Mouse (Mus musculus) brain, adult 10 weeks (tissue): Measurements from ENCODE around the gene Pf4. TPM values are rescaled to one million over a fixed set of nuclear protein-coding genes. Genes with fewer than 3 reads are reported as not detected.

Experiments used
- polyA plus RNA-seq: library from polyadenylated mRNA; stranded (reverse); fragments of 350-450 nt; fragmentation: Illumina TruSeq; extraction: RNeasy Lipid Tissue Mini Kit (QIAGEN cat#74804); gene quantifications from one replicate; pipeline ENCODE4 v1.2.3, GENCODE M21; 2015; ENCODE audit warnings: low read depth, low replicate concordance

Gene Pf4
- polyA plus RNA-seq = 3.7 TPM

DNA sequence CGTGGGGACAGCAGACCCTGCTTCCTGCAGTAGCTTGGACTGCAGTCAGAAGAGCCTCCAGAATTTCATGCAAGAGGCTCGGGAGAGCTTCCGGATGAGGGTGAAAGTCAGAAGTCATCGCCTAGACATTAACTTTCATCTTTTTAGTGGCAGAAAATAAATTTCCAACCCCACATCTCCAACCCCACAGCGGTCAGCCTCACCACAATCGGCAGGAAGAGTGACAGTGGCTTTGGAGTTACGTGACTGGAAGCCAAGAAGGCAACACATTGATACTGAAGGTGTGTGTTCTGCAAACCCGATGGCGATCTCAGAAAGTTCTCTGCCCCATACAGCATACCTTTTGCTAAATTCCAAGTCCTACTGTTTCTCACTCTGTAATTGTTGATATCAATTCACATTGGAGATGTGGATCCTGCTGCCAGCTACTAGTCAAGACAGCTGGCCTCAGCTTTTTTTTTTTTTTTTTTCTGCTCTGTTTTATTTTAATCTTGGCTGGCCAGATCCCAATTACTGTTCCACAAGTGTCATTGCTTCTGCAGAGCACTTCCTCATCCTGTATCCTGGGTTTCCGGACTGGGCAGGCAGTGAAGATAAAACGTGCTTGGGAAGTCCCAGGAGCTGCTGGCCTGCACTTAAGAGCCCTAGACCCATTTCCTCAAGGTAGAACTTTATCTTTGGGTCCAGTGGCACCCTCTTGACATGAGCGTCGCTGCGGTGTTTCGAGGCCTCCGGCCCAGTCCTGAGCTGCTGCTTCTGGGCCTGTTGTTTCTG is at the start of gene Pf4:
Pf4 (plus strand) TSS at position 556 of the 774 bp plus-strand sequence.

DNA sequence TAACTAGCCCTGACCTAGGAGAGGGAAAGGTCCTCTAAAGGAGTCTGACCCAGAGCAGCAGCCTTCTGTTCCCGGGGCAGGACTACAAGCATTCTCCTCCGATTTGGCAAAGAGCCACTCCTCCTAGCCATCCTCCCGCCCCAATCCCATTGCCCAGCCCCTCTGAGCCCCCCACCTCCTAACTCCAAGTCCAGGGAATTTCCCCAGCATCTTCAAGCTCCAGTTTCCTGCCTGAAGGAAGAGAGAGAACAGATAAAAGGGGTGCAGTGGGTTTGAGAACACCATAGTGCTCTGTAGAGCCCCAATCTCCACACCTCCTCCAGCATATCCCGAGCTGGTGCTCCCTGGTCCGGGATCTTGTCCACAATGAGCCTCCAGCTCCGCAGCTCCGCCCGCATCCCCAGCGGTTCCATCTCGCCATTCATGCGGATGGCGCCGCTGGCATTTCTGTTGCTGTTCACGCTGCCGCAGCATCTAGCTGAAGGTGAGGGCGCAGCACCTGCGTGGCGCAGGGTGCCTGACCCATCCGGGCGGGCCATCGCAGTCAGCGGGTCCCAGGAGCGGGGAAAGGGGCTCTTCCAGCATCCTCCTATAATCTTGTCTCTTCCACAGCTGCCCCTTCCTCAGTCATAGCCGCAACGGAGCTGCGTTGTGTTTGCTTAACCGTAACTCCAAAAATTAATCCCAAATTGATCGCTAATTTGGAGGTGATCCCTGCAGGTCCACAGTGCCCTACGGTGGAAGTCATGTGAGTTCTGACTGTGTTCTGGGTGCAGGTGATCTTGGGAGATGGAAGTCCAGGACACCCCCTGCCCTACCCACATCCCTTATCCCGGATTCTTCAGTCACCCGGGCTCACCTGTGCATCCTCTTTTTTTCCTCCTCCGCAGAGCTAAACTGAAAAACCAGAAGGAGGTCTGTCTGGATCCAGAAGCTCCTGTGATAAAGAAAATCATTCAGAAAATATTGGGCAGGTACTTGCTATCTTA is 12.9 kb upstream of the Pf4 start, which contains the start of gene Cxcl5:
Cxcl5 (plus strand) TSS at position 284 of the 989 bp plus-strand sequence.

DNA sequence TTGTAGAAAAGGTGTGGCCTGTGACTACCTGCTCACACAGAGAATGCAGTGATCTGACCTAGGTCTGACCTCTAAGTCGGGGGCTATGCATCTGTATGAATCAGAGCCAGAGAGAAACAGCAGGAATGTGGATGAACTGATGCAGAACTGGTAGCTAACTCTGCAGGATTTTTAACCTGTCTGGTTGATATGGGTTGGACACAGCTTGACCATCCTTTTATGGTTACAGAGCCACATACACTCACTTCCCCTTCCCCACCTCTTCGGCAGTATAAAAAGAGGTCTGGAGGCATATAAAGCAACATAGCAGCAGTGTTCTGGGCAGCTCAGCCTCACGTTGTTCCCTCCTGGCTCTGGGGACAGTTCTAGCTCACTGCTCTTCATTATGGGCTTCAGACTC is 4.0 kb upstream of the Pf4 start, which contains the start of gene Ppbp:
Ppbp (plus strand) TSS at position 301 of the 400 bp plus-strand sequence.

DNA sequence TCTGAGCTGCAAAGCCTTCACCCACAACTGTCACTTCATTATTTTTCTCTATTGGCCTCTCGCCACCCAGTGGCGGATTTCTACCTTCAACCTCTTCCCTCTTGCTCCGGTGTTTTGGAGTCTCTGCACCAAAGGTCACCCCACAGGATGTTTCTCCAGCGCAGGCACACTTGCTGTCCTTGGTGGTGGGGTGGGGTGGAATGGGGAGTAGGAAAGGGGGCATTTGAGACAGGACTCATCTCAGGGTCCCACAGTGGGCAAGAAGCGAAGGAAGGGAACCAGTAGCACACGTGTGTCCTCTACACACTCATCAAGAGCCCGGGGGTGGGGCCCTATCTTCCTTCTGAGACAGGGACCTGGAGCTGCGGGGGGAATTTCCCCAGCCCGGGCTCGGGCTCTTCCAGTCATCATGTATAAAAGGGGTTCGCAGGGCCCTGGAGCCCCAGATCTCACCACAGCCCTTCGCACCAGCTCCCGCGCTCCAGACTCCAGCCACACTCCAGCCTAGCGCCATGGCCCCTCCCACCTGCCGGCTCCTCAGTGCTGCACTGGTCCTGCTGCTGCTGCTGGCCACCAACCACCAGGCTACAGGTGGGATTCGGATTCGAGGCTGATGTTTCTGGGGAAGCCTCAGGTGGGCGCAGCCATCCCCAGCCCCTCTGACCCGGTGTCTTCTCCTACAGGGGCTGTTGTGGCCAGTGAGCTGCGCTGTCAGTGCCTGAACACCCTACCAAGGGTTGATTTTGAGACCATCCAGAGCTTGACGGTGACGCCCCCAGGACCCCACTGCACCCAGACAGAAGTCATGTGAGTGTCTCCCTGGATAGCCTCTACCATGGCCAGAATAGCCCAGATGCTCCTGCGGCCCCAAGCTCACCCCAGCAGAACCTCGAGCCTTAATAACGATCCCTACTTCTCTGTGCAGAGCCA is 13.7 kb downstream of the Pf4 start, which contains the start of gene Cxcl3:
Cxcl3 (plus strand) TSS at position 445 of the 930 bp plus-strand sequence.

DNA sequence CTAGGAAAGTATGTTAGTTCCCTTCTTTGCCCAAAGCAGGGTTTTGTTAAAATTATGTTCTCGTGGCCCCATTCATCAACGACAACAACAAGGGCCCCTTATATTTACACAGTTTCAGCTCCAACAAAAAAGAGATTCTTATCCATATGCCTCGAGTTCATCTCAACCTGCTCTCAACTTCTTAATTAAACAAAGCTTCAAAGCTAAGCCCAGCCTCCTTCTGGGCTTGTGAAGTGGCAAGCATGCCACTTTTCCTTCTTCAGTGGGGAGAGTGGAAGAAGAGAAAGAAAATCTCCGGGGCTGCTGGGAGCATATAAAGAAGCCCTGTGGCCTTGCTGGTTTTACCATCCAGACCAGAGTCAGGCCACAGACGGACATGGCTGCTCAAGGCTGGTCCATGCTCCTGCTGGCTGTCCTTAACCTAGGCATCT is 22.0 kb downstream of the Pf4 start, which contains the start of gene Cxcl15:
Cxcl15 (plus strand) TSS at position 340 of the 431 bp plus-strand sequence.

Other genes with a start within 250 kb of the Pf4 start
- not detected for gene 5830473C10Rik, start 211.3 kb upstream of the Pf4 start, polyA plus RNA-seq
- 1.7 TPM for gene Rassf6, start 131.8 kb upstream of the Pf4 start, polyA plus RNA-seq
- gene Cxcl5, start 13.1 kb upstream of the Pf4 start, polyA plus RNA-seq = 0.28 TPM
- gene Ppbp, start 3.9 kb upstream of the Pf4 start, polyA plus RNA-seq = not detected
- gene Cxcl3, start 13.7 kb downstream of the Pf4 start, polyA plus RNA-seq = not detected
- not detected for gene Cxcl15, start 22.1 kb downstream of the Pf4 start, polyA plus RNA-seq
- not detected for gene Cxcl1, start 118.8 kb downstream of the Pf4 start, polyA plus RNA-seq
- gene Cxcl2, start 131.4 kb downstream of the Pf4 start, polyA plus RNA-seq = not detected
- 16.9 TPM for gene Mthfd2l, start 158.7 kb downstream of the Pf4 start, polyA plus RNA-seq